Mouse (Mus musculus) lung, adult 10 weeks (tissue): ENCODE results near the gene Mettl21e. TPM values are rescaled to one million over a fixed set of nuclear protein-coding genes. Genes with fewer than 3 reads are reported as not detected.

Source experiments
- polyA plus RNA-seq: library from polyadenylated mRNA; stranded (reverse); fragments of 350-450 nt; fragmentation: Illumina TruSeq; extraction: RNeasy Lipid Tissue Mini Kit (QIAGEN cat#74804); gene quantifications from one replicate; pipeline ENCODE4 v1.2.3, GENCODE M21; 2014; ENCODE audit warnings: low read depth, low replicate concordance; ENCODE audit not compliant: insufficient read depth

Mettl21e gene
- polyA plus RNA-seq: 1.2 TPM

DNA sequence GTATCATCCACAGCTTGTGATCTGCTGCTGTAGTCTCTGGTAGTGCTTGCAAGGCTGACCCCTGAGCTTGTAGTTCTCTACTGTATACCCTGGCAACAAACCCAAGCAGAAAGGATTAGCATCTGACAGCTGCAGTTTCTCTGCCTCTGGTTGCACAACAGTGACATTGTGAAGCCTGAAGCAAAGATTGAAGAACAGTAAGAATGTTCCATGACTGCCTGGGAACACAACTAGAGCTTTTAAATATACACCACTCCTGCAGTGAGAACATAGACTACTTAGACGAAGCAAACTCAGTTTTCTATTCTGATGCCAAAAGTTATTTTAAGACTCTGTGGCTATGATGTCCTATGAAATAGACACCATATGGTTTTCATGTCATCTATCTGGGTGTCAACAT is at the start of gene Mettl21e:
TSS of gene Mettl21e (minus strand) at position 86 of the 400 bp plus-strand sequence.

Other genes starting within 250 kb of the Mettl21e start
- gene Mettl21c, start 198.9 kb downstream of the Mettl21e start, polyA plus RNA-seq: not detected
- gene Gm8251, start 157.0 kb downstream of the Mettl21e start, polyA plus RNA-seq: 0.03 TPM
- gene Tex30, start 116.5 kb downstream of the Mettl21e start, polyA plus RNA-seq: 13.8 TPM
- 10.5 TPM for gene Kdelc1, start 100.2 kb downstream of the Mettl21e start, polyA plus RNA-seq
- 5.8 TPM for gene Bivm, start 100.0 kb downstream of the Mettl21e start, polyA plus RNA-seq
- gene Ercc5, start 71.2 kb downstream of the Mettl21e start, polyA plus RNA-seq: 8.5 TPM